Mouse (Mus musculus) lung, embryonic 14.5 days (tissue): Measurements from ENCODE around the gene Nfix. TPM values are rescaled to one million over a fixed set of nuclear protein-coding genes. Genes with fewer than 3 reads are reported as not detected.
A peak's percentile ranks its signal among the peaks of the same experiment; 100 is the strongest.

Experiments
- ATAC-seq: fragments of 200-750 bp; cut with Nextera tagmentation; 2 replicates; pipeline ENCODE4 v1.8.0; 2017; ENCODE audit warnings: mild to moderate bottlenecking, moderate TSS enrichment, moderate library complexity; ENCODE audit not compliant: insufficient read depth
- DNase-seq: peaks from one replicate; pipeline ENCODE4 v3.0.0-alpha.2; 2015
- H3K27ac ChIP-seq: fragments of 300-500 bp; sonication (generic); 2 replicates; pipeline ENCODE4 v1.5.1; 2014; ENCODE audit warnings: low read depth, mild to moderate bottlenecking, moderate library complexity
- H3K27me3 ChIP-seq: fragments of 300-500 bp; sonication (generic); 2 replicates; pipeline ENCODE4 v1.6.1; 2014; ENCODE audit warnings: low read length, control low read depth; ENCODE audit not compliant: insufficient read depth
- H3K36me3 ChIP-seq: fragments of 300-500 bp; sonication (generic); 2 replicates; pipeline ENCODE4 v1.6.1; 2014; ENCODE audit warnings: control low read depth; ENCODE audit not compliant: insufficient read depth
- H3K4me1 ChIP-seq: fragments of 300-500 bp; sonication (generic); 2 replicates; pipeline ENCODE4 v1.6.1; 2014; ENCODE audit warnings: antibody characterized with exemption, control low read depth; ENCODE audit not compliant: insufficient read depth
- H3K4me2 ChIP-seq: fragments of 300-500 bp; sonication (generic); 2 replicates; pipeline ENCODE4 v1.6.1; 2014; ENCODE audit warnings: mild to moderate bottlenecking
- H3K4me3 ChIP-seq: fragments of 300-500 bp; sonication (generic); 2 replicates; pipeline ENCODE4 v1.5.1; 2014; ENCODE audit warnings: low read depth, low read length
- H3K9ac ChIP-seq: fragments of 300-500 bp; sonication (generic); 2 replicates; pipeline ENCODE4 v1.6.1; 2014
- H3K9me3 ChIP-seq: fragments of 300-500 bp; sonication (generic); 2 replicates; pipeline ENCODE4 v1.6.1; 2016; ENCODE audit warnings: low read depth, low read length, control low read depth
- CTCF ChIP-seq: IDR thresholded peaks from 2 replicates; pipeline ENCODE4 v1.5.1; 2016; ENCODE audit warnings: antibody characterized with exemption, low read depth
- WGBS: fragments of 180-500 bp; shearing (Covaris S2); extraction: QIAGEN DNeasy Blood & Tissue Kit; methylation state at CpG from one replicate; pipeline ENCODE4 v1.1.7; 2014; 5-methylcytosine and 5-hydroxymethylcytosine counted together
- polyA plus RNA-seq: library from polyadenylated mRNA; unstranded; fragments of >200 nt; fragmentation: Nextera tagmentation; extraction: Ambion mirVana; gene quantifications from 2 replicates; pipeline ENCODE4 v1.2.1, GENCODE M21; 2014

Gene Nfix
- polyA plus RNA-seq, 1 experiment from 2014 or later: 42.3 TPM

DNA sequence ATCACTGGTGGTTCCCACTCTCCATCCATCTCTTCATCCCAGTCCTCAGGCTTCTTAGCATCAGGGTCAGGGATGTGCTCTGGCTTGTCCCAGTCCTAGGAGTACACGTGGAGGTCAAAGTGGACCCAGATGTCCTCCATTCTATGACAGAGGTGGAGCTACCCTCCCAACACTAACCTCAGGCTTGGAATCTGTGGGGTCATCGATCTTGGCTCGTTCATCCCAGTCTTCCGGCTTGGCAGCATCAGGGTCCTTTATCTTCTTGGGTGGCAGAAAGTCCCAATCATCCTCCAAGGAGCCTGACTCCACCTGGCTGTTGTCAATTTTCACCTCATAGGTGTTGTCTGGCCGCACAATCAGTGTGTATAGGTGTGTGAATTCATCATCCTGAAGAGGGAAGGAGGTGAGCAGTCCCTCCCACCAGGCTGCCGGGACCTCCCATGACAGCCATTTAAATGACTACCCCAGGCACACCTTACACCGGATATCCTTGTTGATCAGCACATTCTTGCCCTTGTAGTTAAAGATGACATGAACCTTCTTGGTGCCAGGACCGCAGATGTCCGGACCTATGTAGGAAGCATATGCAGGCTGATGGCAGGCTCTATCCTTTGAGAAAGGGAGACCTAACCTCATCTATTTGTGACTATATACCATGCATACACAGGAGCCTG, 44.4 kb upstream of the Nfix start:
- H3K4me3 ChIP-seq: peak overlapping the region; percentile 97
- no peak for TF ChIP-seq CTCF
- no peak overlapping the region; the same call in 1 of the 2 replicates for H3K27ac ChIP-seq
- ATAC-seq: no peak
- DNase-seq: no peak
- peak overlapping the region; percentile 98 for H3K9ac ChIP-seq
- H3K4me1 ChIP-seq: peaks cover 12% of the 10 kb centered on the region
- H3K36me3 ChIP-seq: peaks cover 51% of the 10 kb centered on the region
- H3K4me2 ChIP-seq: peak overlapping the region; percentile 87
- no peaks in the 10 kb centered on the region for H3K27me3 ChIP-seq
- H3K9me3 ChIP-seq: no peaks in the 10 kb centered on the region
- 73% methylated on average over 9 of the region's 9 CpGs for whole genome bisulfite sequencing

DNA sequence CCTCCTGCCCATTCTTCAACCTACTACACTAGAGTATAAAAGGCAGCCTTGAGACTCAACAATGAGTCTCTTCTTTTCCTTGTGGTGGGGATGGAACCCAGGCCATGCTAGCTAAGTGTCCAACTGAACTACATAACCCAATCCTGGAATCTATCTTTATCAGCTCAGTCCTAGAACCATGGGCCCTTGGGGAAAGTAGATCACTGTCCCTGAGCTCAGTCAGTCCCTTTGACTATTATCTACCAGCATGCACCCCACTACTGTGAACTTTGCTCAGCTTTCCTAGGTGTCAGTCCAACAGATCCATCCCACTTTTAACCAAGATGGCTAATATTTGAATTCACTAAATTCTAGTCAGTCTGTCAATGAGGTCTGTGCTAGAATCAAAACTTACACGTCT, 41.4 kb upstream of the Nfix start:
- Histone ChIP-seq H3K27ac (no peak overlapping the region), H3K4me3 (no peak overlapping the region), H3K4me1 (peaks cover 6% of the 10 kb centered on the region), H3K9ac (no peak overlapping the region), H3K9me3 (no peaks in the 10 kb centered on the region), H3K36me3 (peaks cover 76% of the 10 kb centered on the region), H3K4me2 (no peak overlapping the region), H3K27me3 (no peaks in the 10 kb centered on the region)
- no peak for ATAC-seq
- DNase-seq: no peak
- 63% methylated on average over 1 of the region's 1 CpGs for WGBS
- TF ChIP-seq CTCF: no peak

DNA sequence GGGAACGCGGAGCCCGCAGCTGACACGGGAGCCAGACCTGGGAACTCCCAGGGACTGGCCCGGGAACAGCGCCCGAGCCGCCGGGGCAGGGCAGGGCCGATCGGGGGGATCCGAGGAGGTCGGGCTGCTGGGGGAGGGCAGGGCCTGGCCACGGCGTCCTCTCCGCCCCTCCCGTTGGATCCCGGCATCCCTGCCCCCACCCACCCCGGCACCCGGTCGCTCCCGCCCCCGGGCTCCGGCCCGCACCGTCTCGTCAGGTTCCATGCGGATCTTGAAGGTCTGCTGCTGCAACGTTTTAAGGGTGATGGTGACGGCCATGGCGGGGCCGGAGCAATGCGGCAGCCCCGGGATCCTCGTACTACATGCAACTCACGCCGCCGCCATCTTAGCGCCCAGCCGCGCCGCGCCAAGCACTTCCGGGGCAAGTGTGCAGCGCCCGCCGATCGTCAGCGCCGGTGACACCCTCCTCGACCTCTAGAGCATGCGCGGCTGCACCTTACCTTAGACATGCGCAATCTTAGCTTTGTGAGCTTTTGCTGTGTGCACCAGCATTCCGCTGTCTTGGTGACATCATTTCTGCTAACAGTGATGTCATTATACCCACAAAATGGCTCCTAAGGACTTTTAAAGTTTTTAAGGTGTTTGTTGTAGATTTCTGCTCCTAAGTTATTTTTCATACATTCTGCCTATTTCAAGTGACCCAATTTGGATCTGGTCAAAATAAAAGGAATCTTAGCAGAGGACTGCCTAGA, 40.3 kb upstream of the Nfix start, which contains the start of gene Rad23a:
TSS of gene Rad23a (minus strand) at position 418 of the 752 bp plus-strand sequence.
- Histone ChIP-seq H3K36me3 (peaks cover 81% of the 10 kb centered on the region), H3K4me2 (peak within 1 kb of the TSS; percentile 72), H3K4me1 (peaks cover 12% of the 10 kb centered on the region), H3K4me3 (peak within 1 kb of the TSS; percentile 77), H3K27me3 (no peaks in the 10 kb centered on the region), H3K27ac (peak within 1 kb of the TSS; percentile 91), H3K9me3 (no peaks in the 10 kb centered on the region), H3K9ac (peak within 1 kb of the TSS; percentile 88)
- DNase-seq (peak; percentile 98), ATAC-seq (peak; percentile 93)
- TF ChIP-seq CTCF: no peak
- under 1% methylated on average over 55 of the region's 55 CpGs for WGBS

- Histone ChIP-seq H3K4me1 (peaks cover 11% of the 10 kb centered on the region), H3K36me3 (peaks cover 81% of the 10 kb centered on the region), H3K4me3 (peak overlapping the region; percentile 77), H3K27ac (peak overlapping the region; percentile 91), H3K4me2 (peak overlapping the region; percentile 72), H3K9me3 (no peaks in the 10 kb centered on the region), H3K27me3 (no peaks in the 10 kb centered on the region), H3K9ac (peak overlapping the region; percentile 88)
- 2% methylated on average over 7 of the region's 7 CpGs for WGBS
- TF ChIP-seq CTCF: no peak
- ATAC-seq (no peak), DNase-seq (no peak)
Measured at GRCm38 (mm10) chr8:84839875-84840247, 39.7 kb upstream of the Nfix start.

GRCm38 (mm10) chr8:84839411-84839810, 39.3 kb upstream of the Nfix start:
- H3K9ac ChIP-seq: peak overlapping the region; percentile 88
- peaks cover 81% of the 10 kb centered on the region for H3K36me3 ChIP-seq
- peak overlapping the region; percentile 72 for H3K4me2 ChIP-seq
- H3K27me3 ChIP-seq: no peaks in the 10 kb centered on the region
- no peaks in the 10 kb centered on the region for H3K9me3 ChIP-seq
- H3K4me1 ChIP-seq: peaks cover 10% of the 10 kb centered on the region
- no peak overlapping the region; the same call in 1 of the 2 replicates for H3K27ac ChIP-seq
- DNase-seq (no peak), ATAC-seq (no peak)
- H3K4me3 ChIP-seq: peak overlapping the region; percentile 77
- 80% methylated on average over 2 of the region's 2 CpGs for WGBS
- no peak for TF ChIP-seq CTCF

- no peak for DNase-seq
- Histone ChIP-seq H3K4me3 (peak overlapping the region; percentile 18; the same call in 1 of the 2 replicates), H3K4me1 (peaks cover 13% of the 10 kb centered on the region), H3K36me3 (peaks cover 81% of the 10 kb centered on the region), H3K4me2 (no peak overlapping the region; the same call in 1 of the 2 replicates), H3K27me3 (no peaks in the 10 kb centered on the region), H3K9me3 (no peaks in the 10 kb centered on the region), H3K9ac (peak overlapping the region; percentile 30; the same call in 1 of the 2 replicates), H3K27ac (no peak overlapping the region; the same call in 1 of the 2 replicates)
- no peak for ATAC-seq
- no peak for TF ChIP-seq CTCF
- WGBS: 86% methylated on average over 5 of the region's 5 CpGs
Measured at GRCm38 (mm10) chr8:84838513-84838912, 38.4 kb upstream of the Nfix start.

DNA sequence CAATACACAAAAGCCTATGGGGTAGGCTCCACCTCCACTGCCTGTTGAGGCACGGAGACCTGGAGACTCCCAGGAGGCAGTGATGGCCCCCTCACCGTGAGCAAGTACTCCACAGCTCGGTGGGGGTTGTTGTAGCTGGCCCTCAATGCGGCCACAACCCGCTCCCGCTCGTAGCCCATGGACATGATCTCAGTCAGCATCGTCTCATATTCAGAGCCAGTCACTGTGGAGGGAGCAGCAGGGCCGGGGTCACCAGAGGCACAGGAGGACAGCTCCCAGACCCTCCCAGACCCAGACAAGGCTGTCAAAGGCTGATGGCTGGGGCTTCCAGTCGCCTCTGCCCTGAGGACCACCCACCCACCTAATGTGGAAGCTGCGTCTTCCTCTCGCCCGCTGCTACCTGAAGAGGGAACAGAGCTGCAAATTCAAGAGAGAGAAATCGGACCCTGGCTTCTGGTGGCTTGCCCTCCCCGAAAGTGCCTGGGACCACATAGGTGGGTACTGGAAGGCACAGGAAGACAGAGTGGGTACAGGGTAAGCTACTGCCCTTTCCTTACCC, 37.8 kb upstream of the Nfix start:
- Histone ChIP-seq H3K9ac (peak overlapping the region; percentile 30; the same call in 1 of the 2 replicates), H3K27me3 (no peaks in the 10 kb centered on the region), H3K27ac (no peak overlapping the region), H3K4me3 (peak overlapping the region; percentile 18; the same call in 1 of the 2 replicates), H3K9me3 (no peaks in the 10 kb centered on the region), H3K36me3 (peaks cover 79% of the 10 kb centered on the region), H3K4me1 (peaks cover 13% of the 10 kb centered on the region), H3K4me2 (no peak overlapping the region; the same call in 1 of the 2 replicates)
- no peak for TF ChIP-seq CTCF
- ATAC-seq (no peak), DNase-seq (no peak)
- WGBS: 75% methylated on average over 15 of the region's 15 CpGs
